Mouse (Mus musculus) left cerebral cortex, adult 2 months (tissue): ENCODE data around the gene Col18a1. TPM values are rescaled to one million over a fixed set of nuclear protein-coding genes. Genes with fewer than 3 reads are reported as not detected.

ENCODE experiments used
- DNase-seq, 2 experiments: peaks; one replicate each; pipeline ENCODE4 v3.0.0; 2021 to 2022; ENCODE audit warnings: low spot score in 2 of 2, mixed read lengths in 1 of 2; ENCODE audit errors: extremely low spot score in 1 of 2
- H3K27ac ChIP-seq: fragments of 200-600 bp; 2 replicates; pipeline ENCODE4 v1.8.1; 2022
- H3K4me3 ChIP-seq: fragments of 200-600 bp; 2 replicates; pipeline ENCODE4 v1.8.1; 2022
- CTCF ChIP-seq: fragments of 200-600 bp; IDR thresholded peaks from 2 replicates; pipeline ENCODE4 v1.8.1; 2022; ENCODE audit warnings: antibody characterized with exemption, mild to moderate bottlenecking, moderate library complexity
- intact Hi-C: fragments of 180-260 bp; cut with DNase I; formaldehyde crosslinking; loops from one replicate; pipeline ENCODE4 v1.15.1; 2025
- total RNA-seq, 2 experiments: library from RNA; stranded (reverse); gene quantifications; 2 replicates each; pipeline ENCODE4 v1.2.3; 2021

Gene Col18a1
- total RNA-seq, 2 experiments from 2014 or later, result 3.6 to 3.8 TPM

GRCm38 (mm10) chr10:77131536-77131935 is 34.8 kb downstream of the Col18a1 start:
- Histone ChIP-seq H3K27ac (no peak overlapping the region), H3K4me3 (no peak overlapping the region)
- DNase-seq, result no peak
- no peak for TF ChIP-seq CTCF
- intact Hi-C loops, result no loop called here

GRCm38 (mm10) chr10:77130561-77131240 is 35.6 kb downstream of the Col18a1 start:
- intact Hi-C loops, result loop anchor here (1.0 kb wide), 2 partner anchors 48 to 123 kb away; no protein-coding TSS in a partner anchor

GRCm38 (mm10) chr10:77129637-77130410 is 36.5 kb downstream of the Col18a1 start:
- H3K4me3 ChIP-seq, result no peak overlapping the region
- TF ChIP-seq CTCF, result no peak
- no peak overlapping the region for H3K27ac ChIP-seq
- no peak for DNase-seq
- intact Hi-C loops, result loop anchor here (1.0 to 10.0 kb wide), 3 partner anchors 48 to 225 kb away; no protein-coding TSS in a partner anchor

More at GRCm38 (mm10) chr10:77130561-77131240, 35.6 kb downstream of the Col18a1 start:
- DNase-seq, result peak; percentile 91 to 96
- Histone ChIP-seq H3K4me3 (no peak overlapping the region), H3K27ac (no peak overlapping the region)
- no peak; the same call in none of the 2 replicates for TF ChIP-seq CTCF

DNA sequence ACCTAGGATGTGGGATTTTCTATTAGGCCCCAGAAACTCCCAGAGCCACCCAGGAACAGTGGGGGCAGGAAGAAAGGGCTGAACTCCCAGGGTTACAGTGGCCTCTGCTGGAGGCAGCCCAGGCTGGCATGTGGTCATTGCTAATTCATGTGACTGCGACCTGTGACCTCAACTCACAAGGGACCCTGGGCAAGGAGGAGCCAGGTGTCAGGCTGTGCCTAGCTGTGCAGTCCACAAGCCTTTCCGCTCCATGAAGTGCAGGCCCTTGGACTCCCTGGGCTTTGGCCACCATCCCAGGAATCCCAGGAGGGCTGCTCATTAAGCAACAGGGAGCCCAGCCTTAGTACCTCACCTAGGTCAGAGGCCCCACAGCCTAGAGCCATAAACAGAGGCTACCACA is 38.4 kb downstream of the Col18a1 start:
- intact Hi-C loops, result loop anchor here (10.0 kb wide), 1 partner anchor 227 kb away; no protein-coding TSS in a partner anchor
- TF ChIP-seq CTCF, result peak; percentile 24
- Histone ChIP-seq H3K27ac (no peak overlapping the region), H3K4me3 (no peak overlapping the region)
- DNase-seq, result no peak

DNA sequence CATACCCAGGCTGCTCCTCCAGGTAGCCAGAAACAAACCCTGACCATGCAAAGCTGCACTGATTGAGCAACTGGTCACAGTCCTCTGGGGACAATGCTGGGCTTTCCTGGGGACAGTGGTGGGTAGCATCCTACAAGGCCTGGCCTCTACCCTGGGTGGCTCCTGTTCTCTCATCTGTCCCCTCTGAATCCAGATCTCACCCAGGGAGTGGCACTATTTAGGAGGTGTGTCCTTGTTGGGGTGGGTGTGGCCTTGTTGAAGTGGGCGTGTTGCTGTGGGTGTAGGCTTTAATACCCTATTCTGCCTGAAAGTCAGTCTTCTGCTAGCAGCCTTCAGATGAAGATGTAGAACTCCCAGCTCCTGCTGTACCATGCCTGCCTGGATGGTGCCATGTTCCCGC is 39.8 kb downstream of the Col18a1 start:
- no peak overlapping the region for H3K27ac ChIP-seq
- intact Hi-C loops, result loop anchor here (10.0 kb wide), 1 partner anchor 228 kb away; no protein-coding TSS in a partner anchor
- DNase-seq, result no peak
- H3K4me3 ChIP-seq, result no peak overlapping the region
- no peak for TF ChIP-seq CTCF

GRCm38 (mm10) chr10:77125078-77125731 is 41.1 kb downstream of the Col18a1 start:
- no peak overlapping the region for H3K4me3 ChIP-seq
- intact Hi-C loops, result loop anchor here (10.0 kb wide), 1 partner anchor 230 kb away; no protein-coding TSS in a partner anchor
- no peak for TF ChIP-seq CTCF

GRCm38 (mm10) chr10:77123953-77124352 is 42.4 kb downstream of the Col18a1 start:
- Histone ChIP-seq H3K27ac (no peak overlapping the region), H3K4me3 (no peak overlapping the region)
- no peak for DNase-seq
- intact Hi-C loops, result loop anchor here (2.0 to 10.0 kb wide), 2 partner anchors 39 to 231 kb away; no protein-coding TSS in a partner anchor
- no peak for TF ChIP-seq CTCF

More at GRCm38 (mm10) chr10:77125078-77125731, 41.1 kb downstream of the Col18a1 start:
- H3K27ac ChIP-seq, result no peak overlapping the region
- DNase-seq, result no peak

DNA sequence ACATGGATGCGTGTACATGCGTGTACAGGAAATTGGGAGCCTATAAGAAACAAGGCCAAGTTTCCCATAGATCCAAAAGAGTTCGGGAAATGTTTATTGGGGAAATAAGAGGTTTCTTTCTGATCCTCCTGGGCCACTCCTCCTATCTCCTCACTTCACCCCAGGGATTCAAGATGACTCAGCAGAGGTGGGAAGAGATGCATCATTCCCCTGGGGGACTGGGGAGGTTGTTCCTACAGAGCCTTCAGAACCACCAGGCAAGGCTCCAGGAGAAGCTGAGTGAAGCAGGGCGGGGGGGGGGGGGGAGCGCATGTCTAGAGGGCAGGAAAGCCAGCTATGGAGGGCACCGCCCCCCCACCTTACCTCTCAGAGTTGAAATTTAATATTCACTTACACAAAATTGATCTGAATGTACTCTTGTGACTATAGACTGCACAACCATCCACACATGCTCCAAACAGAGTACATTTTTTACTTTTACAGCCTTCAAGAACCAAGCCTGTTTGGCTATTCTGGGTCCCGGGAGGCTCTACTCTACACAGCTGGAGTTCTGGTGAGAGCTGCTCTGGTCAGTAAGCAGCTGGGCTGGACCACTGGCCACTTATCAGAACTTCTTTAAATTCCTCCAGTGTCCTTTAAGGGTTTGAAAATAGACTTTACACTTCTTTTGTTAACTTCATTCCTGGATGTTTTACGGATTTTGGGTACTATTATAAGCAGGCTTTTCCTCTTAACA is 44.9 kb downstream of the Col18a1 start:
- TF ChIP-seq CTCF, result no peak
- Histone ChIP-seq H3K27ac (no peak overlapping the region), H3K4me3 (no peak overlapping the region)
- DNase-seq, result peak in 1 of 2 experiments; percentile 26
- intact Hi-C loops, result loop anchor here (2.0 to 10.0 kb wide), 2 partner anchors 37 to 233 kb away; no protein-coding TSS in a partner anchor

DNA sequence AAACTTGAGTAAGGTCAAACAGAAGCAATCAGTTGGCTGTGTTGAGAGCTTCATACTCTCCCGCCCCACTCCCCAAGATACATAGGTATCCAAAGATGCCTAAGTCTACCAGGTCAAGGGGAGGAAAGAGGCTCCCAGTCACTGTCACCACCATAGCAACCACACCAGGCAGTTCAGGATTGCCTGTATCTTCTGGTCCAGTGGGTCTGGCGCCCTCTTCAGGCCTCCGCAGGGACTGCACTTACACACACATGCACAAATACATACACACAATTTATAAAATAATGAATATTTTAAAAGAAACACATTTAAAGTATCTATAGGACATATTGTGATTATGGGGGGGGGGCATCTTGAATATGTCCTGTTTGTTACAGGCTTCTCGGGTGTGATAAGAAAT is 45.8 kb downstream of the Col18a1 start:
- peak; percentile 24 for TF ChIP-seq CTCF
- Histone ChIP-seq H3K4me3 (no peak overlapping the region), H3K27ac (no peak overlapping the region)
- intact Hi-C loops, result loop anchor here (10.0 kb wide), 1 partner anchor 234 kb away; no protein-coding TSS in a partner anchor
- no peak for DNase-seq

DNA sequence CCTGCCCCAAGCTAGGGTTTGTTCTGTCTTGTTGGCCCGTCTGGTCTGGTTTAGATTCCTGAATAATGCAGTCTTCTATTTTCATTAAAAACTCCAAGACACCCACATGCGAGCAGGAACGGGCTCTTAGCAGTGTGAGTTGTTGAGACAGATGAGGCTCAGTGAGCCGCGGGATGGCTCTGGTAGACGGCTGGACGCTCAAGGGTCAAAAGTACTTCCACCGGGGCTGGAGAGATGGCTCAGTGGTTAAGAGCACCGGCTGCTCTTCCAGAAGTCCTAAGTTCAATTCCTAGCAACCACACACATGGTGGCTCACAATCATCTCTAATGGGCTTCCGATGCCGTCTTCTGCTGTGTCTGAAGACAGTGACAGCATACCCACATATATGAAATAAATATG is 46.9 kb downstream of the Col18a1 start:
- no peak for DNase-seq
- H3K4me3 ChIP-seq, result no peak overlapping the region
- intact Hi-C loops, result no loop called here
- no peak overlapping the region for H3K27ac ChIP-seq
- TF ChIP-seq CTCF, result no peak

DNA sequence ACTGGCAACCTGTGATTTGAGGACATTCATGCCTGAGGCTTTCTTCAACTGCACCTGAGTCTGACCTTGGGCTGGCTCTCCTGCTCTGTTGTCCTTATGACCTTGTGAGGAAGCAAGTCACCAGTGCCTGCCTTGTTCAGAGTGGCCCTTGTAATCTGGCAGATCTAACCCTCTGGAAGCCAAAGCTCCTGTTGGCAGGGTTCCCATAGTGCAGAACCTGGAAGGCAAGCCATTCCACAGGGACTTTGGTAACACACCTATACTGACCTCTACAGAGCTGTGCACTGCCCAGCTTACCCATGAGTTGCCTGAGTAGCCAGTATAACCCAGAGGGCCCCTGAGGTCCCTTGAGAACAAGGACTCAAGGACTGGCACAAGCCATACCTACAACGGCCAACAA is 48.0 kb downstream of the Col18a1 start:
- DNase-seq, result no peak
- H3K4me3 ChIP-seq, result no peak overlapping the region
- TF ChIP-seq CTCF, result no peak
- no peak overlapping the region for H3K27ac ChIP-seq
- intact Hi-C loops, result no loop called here
